Mouse (Mus musculus) embryonic fibroblast, embryonic 13.5 days (primary cell): ENCODE measurements around the gene Emilin3.

Experiments used
- CTCF ChIP-seq: IDR thresholded peaks from 2 replicates; pipeline ENCODE4 v1.5.1; 2011; ENCODE audit warnings: mild to moderate bottlenecking, control low read depth, low read length, moderate library complexity, borderline replicate concordance; ENCODE audit not compliant: insufficient read depth
- POLR2A ChIP-seq: IDR thresholded peaks from 2 replicates; pipeline ENCODE4 v1.6.1; 2011; ENCODE audit warnings: low read depth, mild to moderate bottlenecking, control low read depth, low read length, moderate library complexity

DNA sequence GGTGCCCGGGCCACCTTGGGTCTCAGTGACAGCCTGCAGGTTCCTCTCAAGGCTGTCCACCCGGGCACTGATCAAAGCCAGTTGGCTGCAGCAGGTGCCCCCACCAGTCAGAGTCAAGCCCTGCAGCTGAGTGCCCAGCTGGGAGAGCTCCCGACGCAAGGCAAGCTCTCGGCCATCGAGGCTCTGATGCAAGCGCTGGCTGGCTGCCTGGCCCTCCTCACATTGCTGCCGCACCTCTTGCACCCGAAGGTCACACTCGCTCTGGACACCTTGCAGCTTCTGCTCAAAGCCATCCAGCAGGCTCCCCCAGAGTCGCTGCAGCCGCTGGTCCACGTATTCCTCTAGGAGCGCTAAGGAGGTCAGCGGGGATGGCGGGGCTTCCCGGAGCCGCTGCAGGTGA, 3.5 kb downstream of the Emilin3 start:
- no peak for TF ChIP-seq CTCF
- no peak for TF ChIP-seq POLR2A
